Mouse (Mus musculus): ENCODE results near the gene BC100530. TPM values are rescaled to one million over a fixed set of nuclear protein-coding genes. Genes with fewer than 3 reads are reported as not detected.
"Not testable (repeated sequence)": the region's sequence is repeated elsewhere in the genome, so short reads cannot be mapped to it uniquely, and the experiment has no call there.

The BC100530 gene
- 50.8 and 126 TPM in 2 replicates for polyA plus RNA-seq (2014; fragmentation: Nextera tagmentation; extraction: Ambion mirVana)

GRCm38 (mm10) chr16:36367648-36368047 is at the start of gene BC100530:
Gene BC100530, minus strand, starts transcription at chr16:36367748.
- H3K9ac ChIP-seq (ENCODE audit: low read depth, low read length); H3K27ac ChIP-seq (replicated peaks; ENCODE audit: low read depth, low read length); ATAC-seq (ENCODE audit: low read depth); H3K4me2 ChIP-seq (ENCODE audit: low read depth, low read length); H3K27me3 ChIP-seq (replicated peaks; ENCODE audit: control insufficient read depth, insufficient read depth, low read length); DNase-seq (ENCODE audit: low spot score); H3K4me3 ChIP-seq (ENCODE audit: low read depth, low read length); H3K36me3 ChIP-seq (ENCODE audit: control insufficient read depth, insufficient read depth, low read length); H3K4me1 ChIP-seq (ENCODE audit: control insufficient read depth, insufficient read depth, low read length); H3K9me3 ChIP-seq (ENCODE audit: control insufficient read depth, low read length): not testable (repeated sequence)
- WGBS = 70% methylated on average over 3 of the region's 3 CpGs

- no peaks in the 10 kb centered on the region for H3K36me3 ChIP-seq (ENCODE audit: control insufficient read depth, insufficient read depth, low read length)
- no peak within 1 kb of the TSS for H3K27ac ChIP-seq (replicated peaks; ENCODE audit: low read depth, low read length)
- no peak for ATAC-seq (ENCODE audit: low read depth)
- H3K4me2 ChIP-seq (ENCODE audit: low read depth, low read length) = no peak within 1 kb of the TSS
- no peak for DNase-seq (ENCODE audit: low spot score)
- H3K9ac ChIP-seq (ENCODE audit: low read depth, low read length) = no peak within 1 kb of the TSS
- no peaks in the 10 kb centered on the region for H3K9me3 ChIP-seq (ENCODE audit: control insufficient read depth, low read length)
- H3K4me1 ChIP-seq (ENCODE audit: control insufficient read depth, insufficient read depth, low read length) = no peaks in the 10 kb centered on the region
- no peak within 1 kb of the TSS for H3K4me3 ChIP-seq (ENCODE audit: low read depth, low read length)
- H3K27me3 ChIP-seq (replicated peaks; ENCODE audit: control insufficient read depth, insufficient read depth, low read length) = no peaks in the 10 kb centered on the region
Measured at GRCm38 (mm10) chr16:36408357-36408756, 40.8 kb upstream of the BC100530 start, which contains the start of gene Stfa2. Gene Stfa2, minus strand, starts transcription at chr16:36408457.

GRCm38 (mm10) chr16:36389060-36389459 is 21.5 kb upstream of the BC100530 start:
- no peak overlapping the region for H3K27ac ChIP-seq (replicated peaks; ENCODE audit: low read depth, low read length)
- peak; percentile 58 for DNase-seq (ENCODE audit: low spot score)
- WGBS = 16% methylated on average over 4 of the region's 4 CpGs

GRCm38 (mm10) chr16:36337171-36337570 is 30.4 kb downstream of the BC100530 start:
- H3K4me3 ChIP-seq (ENCODE audit: low read depth, low read length) = no peak overlapping the region
- no peak overlapping the region for H3K4me2 ChIP-seq (ENCODE audit: low read depth, low read length)
- ATAC-seq (ENCODE audit: low read depth) (no peak), DNase-seq (ENCODE audit: low spot score) (peak; percentile 63)
- H3K36me3 ChIP-seq (ENCODE audit: control insufficient read depth, insufficient read depth, low read length) = no peaks in the 10 kb centered on the region
- H3K27ac ChIP-seq (replicated peaks; ENCODE audit: low read depth, low read length) = no peak overlapping the region
- no peaks in the 10 kb centered on the region for H3K9me3 ChIP-seq (ENCODE audit: control insufficient read depth, low read length)
- H3K9ac ChIP-seq (ENCODE audit: low read depth, low read length) = no peak overlapping the region
- H3K4me1 ChIP-seq (ENCODE audit: control insufficient read depth, insufficient read depth, low read length) = no peaks in the 10 kb centered on the region
- H3K27me3 ChIP-seq (replicated peaks; ENCODE audit: control insufficient read depth, insufficient read depth, low read length) = no peaks in the 10 kb centered on the region
- 38% methylated on average over 2 of the region's 2 CpGs for WGBS

More at GRCm38 (mm10) chr16:36389060-36389459, 21.5 kb upstream of the BC100530 start:
- no peaks in the 10 kb centered on the region for H3K9me3 ChIP-seq (ENCODE audit: control insufficient read depth, low read length)
- no peak overlapping the region for H3K4me3 ChIP-seq (ENCODE audit: low read depth, low read length)
- H3K4me1 ChIP-seq (ENCODE audit: control insufficient read depth, insufficient read depth, low read length) = no peaks in the 10 kb centered on the region
- no peak overlapping the region for H3K9ac ChIP-seq (ENCODE audit: low read depth, low read length)
- H3K36me3 ChIP-seq (ENCODE audit: control insufficient read depth, insufficient read depth, low read length) = no peaks in the 10 kb centered on the region
- no peaks in the 10 kb centered on the region for H3K27me3 ChIP-seq (replicated peaks; ENCODE audit: control insufficient read depth, insufficient read depth, low read length)
- peak; percentile 88; the same call in 1 of the 2 replicates for ATAC-seq (ENCODE audit: low read depth)
- no peak overlapping the region for H3K4me2 ChIP-seq (ENCODE audit: low read depth, low read length)

GRCm38 (mm10) chr16:36334232-36334631 is 33.3 kb downstream of the BC100530 start, which contains the start of gene BC117090:
Gene BC117090, minus strand, starts transcription at chr16:36334332.
- Histone ChIP-seq H3K9me3 (ENCODE audit: control insufficient read depth, low read length) (no peaks in the 10 kb centered on the region), H3K36me3 (ENCODE audit: control insufficient read depth, insufficient read depth, low read length) (no peaks in the 10 kb centered on the region), H3K4me2 (ENCODE audit: low read depth, low read length) (no peak within 1 kb of the TSS), H3K27me3 (replicated peaks; ENCODE audit: control insufficient read depth, insufficient read depth, low read length) (no peaks in the 10 kb centered on the region), H3K9ac (ENCODE audit: low read depth, low read length) (no peak within 1 kb of the TSS), H3K4me3 (ENCODE audit: low read depth, low read length) (no peak within 1 kb of the TSS), H3K27ac (replicated peaks; ENCODE audit: low read depth, low read length) (no peak within 1 kb of the TSS), H3K4me1 (ENCODE audit: control insufficient read depth, insufficient read depth, low read length) (no peaks in the 10 kb centered on the region)
- no peak for DNase-seq (ENCODE audit: low spot score)
- WGBS = 67% methylated on average over 3 of the region's 3 CpGs
- ATAC-seq (ENCODE audit: low read depth) = no peak

GRCm38 (mm10) chr16:36319286-36319685 is 48.3 kb downstream of the BC100530 start:
- Histone ChIP-seq H3K4me3 (ENCODE audit: low read depth, low read length) (no peak overlapping the region), H3K9ac (ENCODE audit: low read depth, low read length) (no peak overlapping the region), H3K27ac (replicated peaks; ENCODE audit: low read depth, low read length) (no peak overlapping the region), H3K36me3 (ENCODE audit: control insufficient read depth, insufficient read depth, low read length) (no peaks in the 10 kb centered on the region), H3K9me3 (ENCODE audit: control insufficient read depth, low read length) (no peaks in the 10 kb centered on the region), H3K27me3 (replicated peaks; ENCODE audit: control insufficient read depth, insufficient read depth, low read length) (no peaks in the 10 kb centered on the region), H3K4me2 (ENCODE audit: low read depth, low read length) (no peak overlapping the region), H3K4me1 (ENCODE audit: control insufficient read depth, insufficient read depth, low read length) (no peaks in the 10 kb centered on the region)
- DNase-seq (ENCODE audit: low spot score) (no peak), ATAC-seq (ENCODE audit: low read depth) (no peak)

GRCm38 (mm10) chr16:36316111-36316510 is 51.4 kb downstream of the BC100530 start:
- H3K9ac ChIP-seq (ENCODE audit: low read depth, low read length); H3K36me3 ChIP-seq (ENCODE audit: control insufficient read depth, insufficient read depth, low read length); DNase-seq (ENCODE audit: low spot score); H3K27ac ChIP-seq (replicated peaks; ENCODE audit: low read depth, low read length); H3K4me1 ChIP-seq (ENCODE audit: control insufficient read depth, insufficient read depth, low read length); H3K4me2 ChIP-seq (ENCODE audit: low read depth, low read length); H3K9me3 ChIP-seq (ENCODE audit: control insufficient read depth, low read length); ATAC-seq (ENCODE audit: low read depth); H3K27me3 ChIP-seq (replicated peaks; ENCODE audit: control insufficient read depth, insufficient read depth, low read length); H3K4me3 ChIP-seq (ENCODE audit: low read depth, low read length): not testable (repeated sequence)
- 73% methylated on average over 6 of the region's 6 CpGs for WGBS

Other genes with a start within 250 kb of the BC100530 start
- gene Csta1, start 236.5 kb downstream of the BC100530 start, polyA plus RNA-seq (2014; fragmentation: Nextera tagmentation; extraction: Ambion mirVana) = 2.3 and 3.6 TPM in 2 replicates
- gene Stfa2l1, start 210.9 kb downstream of the BC100530 start, polyA plus RNA-seq (2014; fragmentation: Nextera tagmentation; extraction: Ambion mirVana) = 1.6 and 2.0 TPM in 2 replicates
- 5.2 and 5.4 TPM in 2 replicates for gene Gm5483, start 183.5 kb downstream of the BC100530 start, polyA plus RNA-seq (2014; fragmentation: Nextera tagmentation; extraction: Ambion mirVana)
- gene Gm5416, start 157.3 kb downstream of the BC100530 start, polyA plus RNA-seq (2014; fragmentation: Nextera tagmentation; extraction: Ambion mirVana) = not detected in 2 replicates
- gene 2010005H15Rik, start 146.3 kb downstream of the BC100530 start, polyA plus RNA-seq (2014; fragmentation: Nextera tagmentation; extraction: Ambion mirVana) = 0.37 and 1.2 TPM in 2 replicates
- gene Stfa1, start 90.8 kb downstream of the BC100530 start, polyA plus RNA-seq (2014; fragmentation: Nextera tagmentation; extraction: Ambion mirVana) = 15.3 and 31.0 TPM in 2 replicates
- 1.2 TPM in 1 of 2 replicates, not detected in the other for gene BC117090, start 33.4 kb downstream of the BC100530 start, polyA plus RNA-seq (2014; fragmentation: Nextera tagmentation; extraction: Ambion mirVana)
- 1.2 and 2.5 TPM in 2 replicates for gene Stfa2, start 40.7 kb upstream of the BC100530 start, polyA plus RNA-seq (2014; fragmentation: Nextera tagmentation; extraction: Ambion mirVana)
- gene Stfa3, start 87.6 kb upstream of the BC100530 start, polyA plus RNA-seq (2014; fragmentation: Nextera tagmentation; extraction: Ambion mirVana) = 17.0 and 42.9 TPM in 2 replicates
- 0.35 and 0.81 TPM in 2 replicates for gene Casr, start 194.4 kb upstream of the BC100530 start, polyA plus RNA-seq (2014; fragmentation: Nextera tagmentation; extraction: Ambion mirVana)

Measured in embryonic facial prominence, embryonic 14.5 days (tissue).